Comparison of ENCODE assay signal across 27 mouse cellular contexts in genomic region chr8:117714604-117715003, GRCm38 (mm10). TPM values are rescaled to one million over a fixed set of nuclear protein-coding genes. Genes with fewer than 3 reads are reported as not detected.
A peak's percentile ranks its signal among the peaks of the same experiment; 100 is the strongest.
DNase-seq lines count a peak whose midpoint lies in the region; ATAC-seq and TF ChIP-seq lines count a peak whose summit lies in the region.
"Had no signal": no experiment of that assay in that cellular context is flagged by ENCODE, and none has a peak within 500 bp of the region (broad histone marks: within the 10 kb centered on the region; RNA-seq: fewer than 3 reads in every experiment).

No protein-coding gene starts in this region.

- no peak for TF ChIP-seq POLR2A in cerebellum, adult 2 months (IDR thresholded peaks at IDR 0.05; ENCODE audit: borderline replicate concordance, insufficient read depth, low read length)

- 79% methylated on average over 5 of the region's 5 CpGs for WGBS in cerebellum, adult 2 months

- TF ChIP-seq CTCF in cerebellum, adult 2 months (IDR thresholded peaks at IDR 0.05; ENCODE audit: borderline replicate concordance, insufficient read depth, low read depth, low read length) = no peak

- H3K27me3 ChIP-seq in cerebellum, adult 2 months (ENCODE audit: control insufficient read depth, insufficient read depth, low read length) = no peaks in the 10 kb centered on the region
- H3K27me3 ChIP-seq: embryonic facial prominence, embryonic 13.5 days; forebrain, embryonic 13.5 days; hindbrain, embryonic 15.5 days; liver, embryonic 15.5 days; midbrain, embryonic 15.5 days; neural tube, embryonic 13.5 days had no signal

- no peak for ATAC-seq in monocyte, adult 5-6 weeks (replicated peaks; ENCODE audit: insufficient number of reproducible peaks, low FRiP score, low TSS enrichment, poor library complexity, severe bottlenecking)
- ATAC-seq: forebrain, embryonic 13.5 days; midbrain, embryonic 15.5 days had no signal

- no peak overlapping the region for H3K27ac ChIP-seq in cerebellum, adult 2 months (ENCODE audit: insufficient read depth, low read length)
- H3K27ac ChIP-seq: embryonic facial prominence, embryonic 13.5 days; forebrain, embryonic 13.5 days; hindbrain, embryonic 15.5 days; layer of hippocampus, adult 2 months; liver, embryonic 15.5 days; macrophage; midbrain, embryonic 15.5 days; neural tube, embryonic 13.5 days had no signal

- DNase-seq in adrenal gland, postnatal 10 days = peak; percentile 54
- no peak for DNase-seq in adrenal gland, postnatal 4 days (ENCODE audit: low spot score in 2 of 2)
- DNase-seq in ovary, adult 18-20 months (ENCODE audit: low spot score) = peak; percentile 28
- no peak for DNase-seq in ovary, postnatal 10 days (ENCODE audit: low spot score)
- DNase-seq in lung, postnatal 4 days = peak; percentile 29 to 66
- DNase-seq in cerebellum, adult 2 months = no peak
- DNase-seq: cerebellum, adult 18-20 months; cerebellum, postnatal 36 days; embryo, embryonic 11 days; gastrocnemius, postnatal 36 days; kidney, postnatal 25 days; spleen, adult 18-20 months; thymus, postnatal 14 days had no signal

- H3K4me3 ChIP-seq in cerebellum, adult 2 months (replicated peaks; ENCODE audit: insufficient read depth, low read depth, low read length) = no peak overlapping the region
- H3K4me3 ChIP-seq: embryonic facial prominence, embryonic 13.5 days; erythroblast, embryonic 14.5 days; forebrain, embryonic 13.5 days; hindbrain, embryonic 15.5 days; layer of hippocampus, adult 2 months; liver, embryonic 15.5 days; midbrain, embryonic 15.5 days; myocyte; neural tube, embryonic 13.5 days had no signal

- H3K4me1 ChIP-seq in cerebellum, adult 2 months (ENCODE audit: control insufficient read depth, insufficient read depth, low read length) = no peaks in the 10 kb centered on the region
- H3K4me1 ChIP-seq: hindbrain, embryonic 15.5 days; midbrain, embryonic 15.5 days; neural tube, embryonic 13.5 days had no signal

RNA-seq across cellular contexts. Expression of gene Hsd17b2, which starts 12.9 kb away (rescaled TPM):
- 10 to 100 TPM; 15.1 to 32.4 TPM for total RNA-seq in adrenal gland, postnatal 10 days (2021)
- 10 to 100 TPM in 1 of 2 experiments, under 1 TPM in 1; 0.84 to 18.8 TPM for total RNA-seq in adrenal gland, postnatal 4 days (2021)
- 1.1 and 2.0 TPM in 2 replicates for polyA plus RNA-seq in cerebellum, adult 2 months (2012; rRNA removed)
- 0.39 to 4.9 TPM (median 1.7 TPM) in 3 replicates for total RNA-seq in monocyte, adult 5-6 weeks (2017)
- total RNA-seq: gastrocnemius, adult 18-20 months; gastrocnemius, postnatal 36 days; hematopoietic stem cell, adult 5-6 weeks had no signal
- polyA plus RNA-seq: erythroblast, embryonic 14.5 days; heart, postnatal 0 days; macrophage; midbrain, embryonic 15.5 days; myocyte had no signal

RNA-seq across cellular contexts. Expression of gene Sdr42e1, which starts 41.1 kb away (rescaled TPM):
- 1 to 10 TPM; 3.4 to 6.1 TPM for total RNA-seq in adrenal gland, postnatal 10 days (2021)
- total RNA-seq in adrenal gland, postnatal 4 days (2021) = 1 to 10 TPM; 1.8 to 2.7 TPM
- polyA plus RNA-seq in cerebellum, adult 2 months (2012; rRNA removed) = 5.8 and 6.0 TPM in 2 replicates
- 0.76 to 5.2 TPM (median 1.9 TPM) in 3 replicates for total RNA-seq in monocyte, adult 5-6 weeks (2017)
- polyA plus RNA-seq: erythroblast, embryonic 14.5 days had no signal

Comparison
In these comparisons a context has a peak if more than half of its experiments do, and no peak if none do; other contexts are left out.
1. DNase-seq: peak in adrenal gland, postnatal 10 days (single experiment), ovary, adult 18-20 months (single experiment) and lung, postnatal 4 days (2 of 2); none in adrenal gland, postnatal 4 days (0 of 2), ovary, postnatal 10 days (single experiment) and cerebellum, adult 2 months (0 of 2).